Mouse (Mus musculus) embryonic facial prominence, embryonic 15.5 days (tissue): ENCODE results near the gene Sos1. TPM values are rescaled to one million over a fixed set of nuclear protein-coding genes. Genes with fewer than 3 reads are reported as not detected.
A peak's percentile ranks its signal among the peaks of the same experiment; 100 is the strongest.
"Not testable (repeated sequence)": the region's sequence is repeated elsewhere in the genome, so short reads cannot be mapped to it uniquely, and the experiment has no call there.

Experiments
- ATAC-seq: fragments of 200-750 bp; cut with Nextera tagmentation; 2 replicates; pipeline ENCODE4 v1.8.0; 2017; ENCODE audit warnings: low read depth, moderate TSS enrichment; ENCODE audit not compliant: insufficient number of reproducible peaks, low FRiP score, low TSS enrichment
- H3K27ac ChIP-seq: fragments of 300-500 bp; sonication (generic); replicated peaks from 2 replicates; pipeline ENCODE4 v1.5.1; 2015; ENCODE audit warnings: mild to moderate bottlenecking, inconsistent platforms
- H3K27me3 ChIP-seq: fragments of 300-500 bp; sonication (generic); 2 replicates; pipeline ENCODE4 v1.6.1; 2015; ENCODE audit warnings: inconsistent platforms
- H3K36me3 ChIP-seq: fragments of 300-500 bp; sonication (generic); 2 replicates; pipeline ENCODE4 v1.6.1; 2015; ENCODE audit warnings: mild to moderate bottlenecking, inconsistent platforms
- H3K4me1 ChIP-seq: fragments of 300-500 bp; sonication (generic); 2 replicates; pipeline ENCODE4 v1.6.1; 2015; ENCODE audit warnings: inconsistent platforms
- H3K4me2 ChIP-seq: fragments of 300-500 bp; sonication (generic); replicated peaks from 2 replicates; pipeline ENCODE4 v1.6.1; 2015; ENCODE audit warnings: mild to moderate bottlenecking, inconsistent platforms
- H3K4me3 ChIP-seq: fragments of 300-500 bp; sonication (generic); replicated peaks from 2 replicates; pipeline ENCODE4 v1.5.1; 2015; ENCODE audit warnings: mild to moderate bottlenecking, inconsistent platforms
- H3K9ac ChIP-seq: fragments of 300-500 bp; sonication (generic); 2 replicates; pipeline ENCODE4 v1.6.1; 2015; ENCODE audit warnings: inconsistent platforms
- H3K9me3 ChIP-seq: fragments of 300-500 bp; sonication (generic); replicated peaks from 2 replicates; pipeline ENCODE4 v1.6.1; 2016; ENCODE audit warnings: inconsistent platforms
- WGBS: fragments of 180-500 bp; shearing (Covaris S2); methylation state at CpG from one replicate; pipeline ENCODE4 v1.1.7; 2015; 5-methylcytosine and 5-hydroxymethylcytosine counted together
- polyA plus RNA-seq: library from polyadenylated mRNA; unstranded; fragments of >200 nt; fragmentation: Nextera tagmentation; extraction: Ambion mirVana; gene quantifications from 2 replicates; pipeline ENCODE4 v1.2.1, GENCODE M21; 2015

Gene Sos1
- polyA plus RNA-seq, 1 experiment from 2014 or later, result 4.6 TPM

DNA sequence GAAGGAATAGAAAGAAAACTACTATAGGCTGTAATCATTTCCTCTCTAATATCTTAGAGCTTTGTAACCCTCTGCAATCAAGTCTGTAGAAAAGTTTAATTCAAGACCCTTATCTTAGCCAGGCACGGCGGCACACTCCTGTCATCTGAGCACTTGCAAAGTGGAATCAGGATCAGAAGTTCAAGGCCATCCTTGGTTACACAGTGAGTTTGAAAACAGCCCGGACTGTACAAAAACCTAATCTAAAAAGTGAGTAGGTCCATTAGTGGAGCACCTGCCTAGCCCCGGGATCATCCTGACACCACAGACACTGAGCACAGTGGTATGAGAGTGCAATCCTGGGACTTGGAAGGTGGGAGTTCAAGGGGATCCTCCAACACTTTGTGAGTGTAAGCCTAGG is 12.6 kb upstream of the Sos1 start:
- Histone ChIP-seq H3K9me3 (no peaks in the 10 kb centered on the region), H3K27me3 (no peaks in the 10 kb centered on the region), H3K4me2 (no peak overlapping the region), H3K4me1 (no peaks in the 10 kb centered on the region), H3K9ac (no peak overlapping the region), H3K36me3 (no peaks in the 10 kb centered on the region), H3K27ac (no peak overlapping the region), H3K4me3 (no peak overlapping the region)
- ATAC-seq, result no peak
- 86% methylated on average over 4 of the region's 4 CpGs for WGBS

DNA sequence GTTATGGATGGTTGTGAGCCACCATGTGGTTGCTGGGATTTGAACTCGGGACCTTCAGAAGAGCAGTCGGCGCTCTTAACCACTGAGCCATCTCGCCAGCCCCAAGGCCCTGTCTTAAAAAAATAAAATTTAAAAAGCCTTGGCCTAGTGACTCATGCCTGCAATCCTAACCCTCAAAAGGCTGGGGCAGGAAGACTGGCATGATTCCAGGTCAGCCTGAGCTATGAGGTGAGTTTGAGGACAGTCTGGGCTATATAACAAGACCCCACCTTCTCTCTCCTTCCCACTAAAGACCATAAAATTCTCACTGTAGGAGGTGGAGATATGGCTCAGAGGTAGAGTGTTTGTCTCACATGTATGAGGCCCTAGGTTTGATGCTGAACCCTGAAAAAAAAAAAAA is 12.0 kb upstream of the Sos1 start:
- 86% methylated on average over 4 of the region's 4 CpGs for WGBS
- no peak overlapping the region for H3K4me2 ChIP-seq
- H3K4me1 ChIP-seq, result no peaks in the 10 kb centered on the region
- H3K36me3 ChIP-seq, result no peaks in the 10 kb centered on the region
- H3K4me3 ChIP-seq, result no peak overlapping the region
- H3K27ac ChIP-seq, result no peak overlapping the region
- no peaks in the 10 kb centered on the region for H3K27me3 ChIP-seq
- H3K9ac ChIP-seq, result no peak overlapping the region
- no peak for ATAC-seq
- no peaks in the 10 kb centered on the region for H3K9me3 ChIP-seq

DNA sequence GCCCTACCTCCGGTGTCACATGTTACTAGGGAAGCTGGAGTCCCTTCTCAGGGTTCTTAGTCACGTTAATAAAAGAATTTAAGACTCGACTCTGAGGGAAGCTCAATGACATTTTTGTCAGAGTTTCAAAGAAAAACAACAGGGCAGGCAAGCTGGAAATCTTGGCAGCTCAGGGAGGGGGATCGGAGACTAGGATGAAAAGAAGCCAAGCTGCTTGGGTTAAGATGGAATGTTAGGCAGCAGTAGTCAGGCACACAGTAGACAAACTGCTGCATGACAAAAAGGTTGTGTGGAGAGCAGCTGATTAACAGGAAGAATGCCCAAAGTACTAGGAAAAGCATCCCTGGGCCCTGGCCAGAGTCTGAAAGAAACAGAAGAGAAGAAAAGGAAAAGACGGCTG is 9.9 kb upstream of the Sos1 start:
- H3K27ac ChIP-seq, result no peak overlapping the region
- no peak overlapping the region for H3K9ac ChIP-seq
- no peaks in the 10 kb centered on the region for H3K9me3 ChIP-seq
- 38% methylated on average over 5 of the region's 5 CpGs for WGBS
- H3K4me3 ChIP-seq, result no peak overlapping the region
- ATAC-seq, result no peak
- H3K27me3 ChIP-seq, result no peaks in the 10 kb centered on the region
- H3K36me3 ChIP-seq, result no peaks in the 10 kb centered on the region
- no peak overlapping the region for H3K4me2 ChIP-seq
- H3K4me1 ChIP-seq, result no peaks in the 10 kb centered on the region

DNA sequence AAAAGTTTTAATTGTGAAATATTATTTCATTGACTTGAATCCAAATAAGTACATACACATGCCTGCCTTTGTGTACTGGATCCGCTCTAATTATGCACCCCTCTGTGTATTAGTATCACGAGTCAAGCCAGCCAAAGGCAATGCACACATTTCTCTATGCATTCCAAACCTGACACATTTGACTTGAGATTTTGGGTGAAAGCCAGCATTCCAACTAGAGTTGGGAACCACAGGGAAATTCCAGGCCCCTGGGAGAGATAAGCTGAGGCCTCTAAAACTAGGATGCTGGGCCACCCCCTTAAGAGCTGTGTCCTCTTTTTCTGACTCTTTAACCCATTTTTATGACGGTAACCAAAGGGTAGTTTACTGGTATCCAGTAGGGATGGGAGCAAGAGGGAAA is 8.7 kb upstream of the Sos1 start:
- Histone ChIP-seq H3K9me3 (no peaks in the 10 kb centered on the region), H3K4me3 (no peak overlapping the region), H3K27me3 (no peaks in the 10 kb centered on the region), H3K9ac (no peak overlapping the region), H3K27ac (no peak overlapping the region), H3K36me3 (no peaks in the 10 kb centered on the region), H3K4me2 (no peak overlapping the region), H3K4me1 (no peaks in the 10 kb centered on the region)
- ATAC-seq, result no peak
- 59% methylated on average over 3 of the region's 3 CpGs for WGBS

DNA sequence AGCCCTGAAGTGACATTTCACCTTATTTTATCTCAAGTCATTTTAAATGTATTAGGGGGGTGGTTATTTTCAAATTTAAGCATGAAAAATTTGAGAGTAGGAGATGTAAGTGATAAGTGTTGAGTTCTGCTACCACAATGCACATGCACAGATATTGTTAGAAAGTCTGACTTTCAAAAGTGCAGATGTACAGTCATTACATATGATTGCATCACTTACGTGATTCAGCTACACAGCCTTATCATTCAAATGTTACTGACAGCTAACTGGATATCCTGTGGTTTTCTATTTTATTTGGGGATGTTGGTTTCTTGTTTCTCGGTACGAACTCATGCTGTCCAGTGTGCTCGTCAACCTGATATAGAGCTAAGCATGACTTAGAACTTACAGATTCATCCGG is 4.9 kb upstream of the Sos1 start:
- Histone ChIP-seq H3K4me3 (no peak overlapping the region), H3K27ac (no peak overlapping the region), H3K9ac (no peak overlapping the region), H3K4me2 (no peak overlapping the region), H3K27me3 (no peaks in the 10 kb centered on the region), H3K4me1 (peaks cover 10% of the 10 kb centered on the region), H3K9me3 (no peaks in the 10 kb centered on the region), H3K36me3 (no peaks in the 10 kb centered on the region)
- ATAC-seq, result no peak
- 87% methylated on average over 5 of the region's 5 CpGs for WGBS

DNA sequence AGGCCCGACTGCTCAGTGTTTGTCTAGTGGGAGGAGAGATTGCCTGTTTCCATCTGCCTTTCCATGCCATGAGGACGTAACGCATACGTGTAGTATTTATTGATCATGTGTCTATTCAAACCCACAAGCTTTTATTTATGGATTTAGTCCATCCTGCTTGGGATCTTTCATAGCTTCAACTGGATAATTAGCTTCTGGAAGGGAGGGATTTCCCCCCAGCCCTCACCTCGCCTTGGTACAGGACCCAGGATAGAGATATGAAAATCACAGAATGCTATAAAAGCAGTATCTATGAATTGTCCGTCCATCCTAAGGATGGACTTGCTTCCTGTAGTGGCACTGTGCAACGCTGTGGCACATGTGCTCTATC is 587 bp upstream of the Sos1 start:
- H3K36me3 ChIP-seq, result peaks cover 6% of the 10 kb centered on the region; the same call in 1 of the 2 replicates
- H3K4me1 ChIP-seq, result peaks cover 24% of the 10 kb centered on the region
- peak overlapping the region; percentile 90 for H3K4me3 ChIP-seq
- WGBS, result 41% methylated on average over 7 of the region's 7 CpGs
- H3K9ac ChIP-seq, result peak overlapping the region; percentile 85
- no peak for ATAC-seq
- no peaks in the 10 kb centered on the region for H3K9me3 ChIP-seq
- peak overlapping the region; percentile 96; the same call in 1 of the 2 replicates for H3K27ac ChIP-seq
- H3K4me2 ChIP-seq, result peak overlapping the region; percentile 68
- H3K27me3 ChIP-seq, result no peaks in the 10 kb centered on the region

DNA sequence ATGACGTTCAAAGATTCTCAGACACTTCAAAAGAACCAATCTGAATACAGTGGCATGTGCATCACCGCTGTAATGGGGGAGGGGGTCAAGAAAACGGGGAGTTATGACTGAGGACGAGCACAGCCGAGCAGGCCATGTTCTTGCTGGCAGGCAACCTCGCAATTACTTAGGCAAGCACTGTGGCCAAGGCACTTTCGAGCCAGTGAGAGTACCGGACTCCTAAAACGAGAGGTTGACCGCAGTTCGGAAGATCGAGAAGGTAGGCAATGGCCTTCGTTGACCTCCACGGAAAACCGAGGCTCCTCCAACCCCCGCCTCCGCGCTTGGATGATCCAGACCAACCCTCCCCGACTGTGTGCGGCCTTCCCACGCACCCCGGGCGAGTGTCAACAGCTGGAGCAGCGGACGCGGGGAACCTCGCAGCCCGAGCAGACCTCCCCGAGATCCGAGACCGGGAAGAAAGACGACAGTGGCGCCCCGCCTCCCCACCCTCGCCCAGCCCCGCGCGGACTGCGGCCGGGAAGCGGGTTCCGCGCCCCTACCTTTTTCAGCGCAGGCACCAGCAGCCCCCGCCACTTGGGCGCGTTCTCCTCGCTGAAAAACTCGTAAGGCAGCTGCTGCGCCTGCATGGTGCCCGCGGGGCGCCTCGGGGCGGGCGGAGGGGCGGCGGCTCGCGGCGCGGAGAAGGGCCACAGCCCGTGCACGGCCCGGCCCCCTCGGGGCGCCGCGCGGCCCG is 790 bp downstream of the Sos1 start:
- no peaks in the 10 kb centered on the region for H3K27me3 ChIP-seq
- H3K4me2 ChIP-seq, result peak overlapping the region; percentile 68
- under 1% methylated on average over 65 of the region's 71 CpGs for WGBS
- no peaks in the 10 kb centered on the region for H3K9me3 ChIP-seq
- H3K27ac ChIP-seq, result peak overlapping the region; percentile 96
- peak; percentile 52 for ATAC-seq
- peaks cover 24% of the 10 kb centered on the region for H3K4me1 ChIP-seq
- H3K9ac ChIP-seq, result peak overlapping the region; percentile 85
- peak overlapping the region; percentile 90 for H3K4me3 ChIP-seq
- H3K36me3 ChIP-seq, result peaks cover 6% of the 10 kb centered on the region; the same call in 1 of the 2 replicates

DNA sequence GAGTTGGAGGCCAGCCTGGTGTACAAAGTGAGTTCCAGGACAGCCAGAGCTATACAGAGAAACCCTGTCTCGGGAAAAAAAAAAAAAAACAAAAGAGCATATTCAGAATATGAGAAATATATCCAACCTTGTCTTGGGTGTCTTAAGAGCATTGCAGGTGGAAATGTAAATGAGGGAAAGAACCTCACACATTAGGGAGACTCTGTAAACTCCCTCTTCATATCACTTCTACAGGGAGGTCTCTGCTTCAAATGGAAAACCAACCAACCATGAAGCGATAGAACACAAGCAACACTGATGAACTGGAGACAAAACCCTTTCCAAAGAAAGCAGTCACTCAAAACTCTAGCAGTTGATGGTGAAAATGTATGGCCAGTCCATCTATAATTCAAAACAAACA is 2.6 kb downstream of the Sos1 start:
- Histone ChIP-seq H3K4me3 (no peak overlapping the region), H3K27me3 (no peaks in the 10 kb centered on the region), H3K9me3 (no peaks in the 10 kb centered on the region), H3K9ac (no peak overlapping the region), H3K4me2 (no peak overlapping the region), H3K36me3 (peaks cover 6% of the 10 kb centered on the region; the same call in 1 of the 2 replicates), H3K4me1 (peaks cover 21% of the 10 kb centered on the region), H3K27ac (no peak overlapping the region)
- 88% methylated on average over 2 of the region's 2 CpGs for WGBS
- no peak for ATAC-seq

DNA sequence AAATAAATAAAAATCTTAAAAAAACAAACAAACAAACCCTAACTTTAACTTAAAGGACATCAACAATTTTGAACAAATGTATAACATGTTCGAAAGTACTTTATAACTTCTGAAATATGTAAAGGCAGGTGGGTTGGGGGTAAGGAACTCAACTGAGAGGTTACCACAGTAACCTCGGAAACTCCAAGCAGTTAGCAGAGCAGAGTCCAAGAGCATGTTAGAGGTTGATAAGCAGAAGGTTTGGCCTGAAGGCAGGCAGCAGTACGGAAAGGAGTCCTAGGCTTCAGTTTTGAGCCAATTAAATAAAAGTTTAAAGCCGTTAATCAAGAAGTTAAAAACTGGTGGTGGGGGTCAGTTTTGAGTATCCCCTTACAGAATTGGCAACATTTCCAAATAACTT is 3.8 kb downstream of the Sos1 start:
- no peak for ATAC-seq
- no peak overlapping the region for H3K9ac ChIP-seq
- H3K9me3 ChIP-seq, result no peaks in the 10 kb centered on the region
- no peaks in the 10 kb centered on the region for H3K27me3 ChIP-seq
- no peak overlapping the region for H3K4me3 ChIP-seq
- WGBS, result 88% methylated on average over 4 of the region's 4 CpGs
- H3K4me1 ChIP-seq, result peaks cover 22% of the 10 kb centered on the region
- H3K4me2 ChIP-seq, result no peak overlapping the region
- H3K36me3 ChIP-seq, result peaks cover 6% of the 10 kb centered on the region; the same call in 1 of the 2 replicates
- no peak overlapping the region for H3K27ac ChIP-seq

DNA sequence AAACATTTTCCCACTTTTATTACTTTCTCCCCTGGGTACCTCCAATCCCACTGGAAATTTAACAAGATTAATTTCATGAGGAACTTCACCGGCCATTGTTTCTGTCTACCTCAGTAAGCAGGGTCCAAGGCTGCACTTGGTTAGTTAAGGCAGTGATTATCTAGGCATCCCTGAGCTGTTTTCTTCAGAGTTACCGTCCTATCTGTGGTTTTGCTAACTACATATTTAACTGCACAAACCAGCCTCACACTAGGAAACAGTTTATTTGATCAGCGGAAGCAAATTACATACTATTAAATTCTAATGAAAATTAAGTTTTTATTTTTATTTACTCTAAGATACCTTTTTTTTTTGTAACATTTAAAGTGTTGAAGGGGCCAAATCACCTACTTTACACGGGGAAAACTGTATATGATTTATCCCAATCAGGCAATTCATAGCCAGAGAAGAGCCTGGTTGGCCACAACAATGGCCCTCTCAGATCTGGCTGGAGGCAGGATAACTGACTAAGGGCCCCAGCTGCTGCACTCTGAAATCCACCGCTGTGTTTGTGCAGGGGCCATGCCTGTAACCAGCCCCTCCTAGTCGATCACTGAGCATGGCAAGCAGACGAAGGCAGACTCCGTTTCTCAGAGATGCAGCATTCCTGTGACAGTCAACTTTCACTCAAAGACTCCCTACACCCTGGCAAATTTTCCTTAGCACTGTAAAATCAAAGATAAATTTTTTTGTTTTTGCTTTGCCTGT is 9.0 kb downstream of the Sos1 start:
- no peak overlapping the region for H3K4me2 ChIP-seq

DNA sequence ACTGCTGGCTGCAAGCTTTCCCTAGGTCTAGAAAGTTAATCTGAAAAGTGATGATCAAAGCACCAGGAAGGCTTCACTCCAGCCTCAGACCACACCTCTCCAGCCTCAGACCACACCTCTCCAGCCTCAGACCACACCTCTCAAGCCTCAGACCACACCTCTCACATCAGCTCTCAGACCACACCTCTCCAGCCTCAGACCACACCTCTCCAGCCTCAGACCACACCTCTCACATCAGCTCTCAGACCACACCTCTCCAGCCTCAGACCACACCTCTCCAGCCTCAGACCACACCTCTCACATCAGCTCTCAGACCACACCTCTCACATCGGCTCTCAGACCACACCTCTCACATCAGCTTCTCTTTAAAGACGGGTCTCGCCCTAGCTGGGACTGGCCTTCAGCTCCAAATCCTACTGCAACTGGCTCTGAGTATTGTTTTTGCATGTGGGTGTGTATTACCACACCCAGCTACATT is 11.8 kb downstream of the Sos1 start:
- not testable (repeated sequence) for H3K27ac ChIP-seq, H3K9me3 ChIP-seq, H3K4me2 ChIP-seq, ATAC-seq, H3K9ac ChIP-seq, H3K36me3 ChIP-seq, H3K27me3 ChIP-seq, H3K4me3 ChIP-seq, H3K4me1 ChIP-seq
- 31% methylated on average over 3 of the region's 3 CpGs for WGBS

More for the DNA sequence above, 9.0 kb downstream of the Sos1 start:
- ATAC-seq, result no peak
- no peaks in the 10 kb centered on the region for H3K9me3 ChIP-seq
- 36% methylated on average over 8 of the region's 8 CpGs for WGBS
- no peak overlapping the region for H3K9ac ChIP-seq
- no peak overlapping the region for H3K4me3 ChIP-seq
- no peaks in the 10 kb centered on the region for H3K27me3 ChIP-seq
- H3K27ac ChIP-seq, result no peak overlapping the region
- 0 out of 2 replicates have a peak, but pooled peaks cover 7% of the 10 kb centered on the region for H3K4me1 ChIP-seq
- H3K36me3 ChIP-seq, result 0 out of 2 replicates have a peak, but pooled peaks cover 2% of the 10 kb centered on the region
